Mouse (Mus musculus) hindbrain, embryonic 15.5 days (tissue): ENCODE data around the gene Rnf135. TPM values are rescaled to one million over a fixed set of nuclear protein-coding genes. Genes with fewer than 3 reads are reported as not detected.
A peak's percentile ranks its signal among the peaks of the same experiment; 100 is the strongest.
"Not testable (repeated sequence)": the region's sequence is repeated elsewhere in the genome, so short reads cannot be mapped to it uniquely, and the experiment has no call there.

Experiments
- ATAC-seq: fragments of 200-750 bp; cut with Nextera tagmentation; 2 replicates; pipeline ENCODE4 v1.8.0; 2017; ENCODE audit warnings: low read depth, moderate number of reproducible peaks, moderate TSS enrichment; ENCODE audit not compliant: low FRiP score
- H3K27ac ChIP-seq: fragments of 300-500 bp; sonication (generic); replicated peaks from 2 replicates; pipeline ENCODE4 v1.5.1; 2015; ENCODE audit warnings: mild to moderate bottlenecking, inconsistent platforms
- H3K27me3 ChIP-seq: fragments of 300-500 bp; sonication (generic); 2 replicates; pipeline ENCODE4 v1.6.1; 2015; ENCODE audit warnings: control low read depth, inconsistent platforms
- H3K36me3 ChIP-seq: fragments of 300-500 bp; sonication (generic); 2 replicates; pipeline ENCODE4 v1.6.1; 2015; ENCODE audit warnings: control low read depth, inconsistent platforms
- H3K4me1 ChIP-seq: fragments of 300-500 bp; sonication (generic); replicated peaks from 2 replicates; pipeline ENCODE4 v1.6.1; 2015; ENCODE audit warnings: control low read depth, inconsistent platforms
- H3K4me2 ChIP-seq: fragments of 300-500 bp; sonication (generic); 2 replicates; pipeline ENCODE4 v1.6.1; 2015; ENCODE audit warnings: moderate library complexity, mild to moderate bottlenecking, inconsistent platforms
- H3K4me3 ChIP-seq: fragments of 300-500 bp; sonication (generic); 2 replicates; pipeline ENCODE4 v1.5.1; 2015; ENCODE audit warnings: mild to moderate bottlenecking, inconsistent platforms
- H3K9ac ChIP-seq: fragments of 300-500 bp; sonication (generic); 2 replicates; pipeline ENCODE4 v1.6.1; 2015; ENCODE audit warnings: inconsistent platforms
- H3K9me3 ChIP-seq: fragments of 300-500 bp; sonication (generic); 2 replicates; pipeline ENCODE4 v1.6.1; 2016; ENCODE audit warnings: control low read depth, inconsistent platforms
- WGBS: fragments of 180-500 bp; shearing (Covaris S2); methylation state at CpG from one replicate; pipeline ENCODE4 v1.1.7; 2015; 5-methylcytosine and 5-hydroxymethylcytosine counted together
- polyA plus RNA-seq: library from polyadenylated mRNA; unstranded; fragments of >200 nt; fragmentation: Nextera tagmentation; extraction: Ambion mirVana; gene quantifications from 2 replicates; pipeline ENCODE4 v1.2.1, GENCODE M21; 2015

The Rnf135 gene
- polyA plus RNA-seq, 1 experiment from 2014 or later = 3.9 TPM

DNA sequence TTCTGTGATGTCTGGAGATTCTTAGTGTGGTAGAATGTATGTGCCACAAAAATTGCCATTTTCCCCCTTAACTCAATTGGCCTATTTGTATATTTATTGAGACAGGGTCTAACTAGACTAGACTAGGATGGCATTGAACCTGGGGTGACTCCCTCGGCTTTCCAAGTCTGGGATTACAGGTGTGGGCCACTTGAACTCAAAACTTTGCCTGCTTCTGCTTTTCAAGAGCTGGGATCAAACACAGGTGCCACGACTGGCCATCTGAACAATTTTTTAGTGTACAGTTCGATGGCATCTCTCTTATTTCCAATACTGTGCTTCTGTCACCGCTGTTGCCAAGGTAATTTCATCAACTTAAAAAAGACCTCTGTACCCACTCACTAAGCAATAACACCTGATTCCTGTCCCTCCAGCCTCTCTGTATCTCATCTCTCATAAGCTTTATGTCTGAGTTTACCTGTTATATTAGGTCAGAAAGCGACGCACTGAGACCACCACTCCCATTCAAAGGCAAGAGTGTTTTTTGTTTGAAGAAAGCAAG is 950 bp downstream of the Rnf135 start:
- Histone ChIP-seq H3K36me3 (no peaks in the 10 kb centered on the region), H3K4me3 (peak overlapping the region; percentile 55), H3K27me3 (no peaks in the 10 kb centered on the region), H3K9ac (no peak overlapping the region), H3K27ac (peak overlapping the region; percentile 75; the same call in 1 of the 2 replicates), H3K4me1 (no peaks in the 10 kb centered on the region), H3K4me2 (peak overlapping the region; percentile 78), H3K9me3 (no peaks in the 10 kb centered on the region)
- 89% methylated on average over 6 of the region's 6 CpGs for WGBS
- no peak for ATAC-seq

DNA sequence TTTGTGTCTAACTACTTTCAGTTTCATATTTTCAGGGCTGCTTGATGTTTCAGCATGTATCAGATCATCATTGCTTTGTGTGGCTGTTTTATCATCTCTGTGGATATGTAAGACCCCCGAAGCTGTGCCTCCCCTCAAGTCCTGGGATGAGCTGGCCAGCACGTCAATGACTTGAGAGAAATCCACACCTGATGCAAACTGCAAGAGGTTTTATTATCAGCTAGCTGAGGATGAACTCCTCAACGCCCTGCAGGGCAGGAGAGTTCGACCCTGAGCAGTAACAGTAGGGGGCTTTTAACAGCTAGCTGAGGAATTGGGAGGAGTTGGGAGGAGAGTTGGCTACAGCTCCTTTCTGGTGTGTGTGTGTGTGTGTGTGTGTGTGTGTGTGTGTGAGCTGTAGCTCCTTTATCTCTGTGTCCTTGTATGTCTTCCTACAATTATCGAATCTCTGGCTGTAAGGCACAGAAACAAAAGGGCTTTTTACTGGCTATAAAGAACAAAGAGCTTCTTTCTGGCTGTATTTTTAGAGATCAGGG is 1.9 kb downstream of the Rnf135 start:
- not testable (repeated sequence) for H3K4me2 ChIP-seq, H3K4me1 ChIP-seq, H3K4me3 ChIP-seq, H3K36me3 ChIP-seq, H3K27me3 ChIP-seq, H3K9me3 ChIP-seq, ATAC-seq, H3K9ac ChIP-seq, H3K27ac ChIP-seq
- WGBS = 50% methylated on average over 5 of the region's 5 CpGs

DNA sequence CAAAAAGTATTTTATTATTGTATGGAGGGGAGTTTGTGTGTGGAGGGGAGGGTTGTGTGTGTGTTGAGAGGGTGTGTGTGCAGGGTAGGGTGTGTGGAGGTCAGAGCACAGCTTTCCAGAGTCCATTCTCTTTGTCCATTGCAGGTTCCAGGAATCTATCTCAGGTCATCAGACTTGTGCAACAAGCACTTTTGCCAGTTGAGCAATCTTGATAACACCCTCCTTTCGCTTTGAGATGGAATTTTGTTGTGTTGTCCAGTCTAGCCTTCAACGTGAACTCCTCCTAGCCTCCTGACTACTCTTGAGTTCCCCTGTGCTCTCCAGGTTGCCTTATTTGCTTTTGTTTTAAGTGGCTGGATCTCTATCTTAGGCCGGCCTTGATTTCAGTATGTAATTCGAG is 6.6 kb downstream of the Rnf135 start:
- 80% methylated on average over 4 of the region's 4 CpGs for WGBS
- H3K36me3 ChIP-seq = no peaks in the 10 kb centered on the region
- no peak for ATAC-seq

GRCm38 (mm10) chr11:80193827-80194226 is 10.2 kb downstream of the Rnf135 start:
- Histone ChIP-seq H3K9ac (no peak overlapping the region), H3K4me3 (no peak overlapping the region), H3K27ac (no peak overlapping the region), H3K4me2 (no peak overlapping the region), H3K27me3 (no peaks in the 10 kb centered on the region), H3K4me1 (no peaks in the 10 kb centered on the region), H3K9me3 (no peaks in the 10 kb centered on the region), H3K36me3 (no peaks in the 10 kb centered on the region)
- 63% methylated on average over 4 of the region's 4 CpGs for WGBS
- no peak for ATAC-seq

More for the DNA sequence above, 6.6 kb downstream of the Rnf135 start:
- no peak overlapping the region for H3K9ac ChIP-seq
- no peaks in the 10 kb centered on the region for H3K4me1 ChIP-seq
- no peaks in the 10 kb centered on the region for H3K27me3 ChIP-seq
- no peak overlapping the region for H3K4me2 ChIP-seq
- no peak overlapping the region for H3K4me3 ChIP-seq
- no peak overlapping the region for H3K27ac ChIP-seq
- H3K9me3 ChIP-seq = no peaks in the 10 kb centered on the region

- Histone ChIP-seq H3K27me3 (no peaks in the 10 kb centered on the region), H3K4me3 (no peak overlapping the region), H3K9ac (no peak overlapping the region), H3K9me3 (no peaks in the 10 kb centered on the region), H3K36me3 (no peaks in the 10 kb centered on the region), H3K4me1 (no peaks in the 10 kb centered on the region), H3K27ac (no peak overlapping the region), H3K4me2 (no peak overlapping the region)
- ATAC-seq = no peak
- WGBS = 91% methylated on average over 7 of the region's 7 CpGs
Observed at GRCm38 (mm10) chr11:80196351-80196750, 12.7 kb downstream of the Rnf135 start.

- Histone ChIP-seq H3K4me2 (no peak overlapping the region), H3K4me1 (no peaks in the 10 kb centered on the region), H3K36me3 (no peaks in the 10 kb centered on the region), H3K4me3 (no peak overlapping the region), H3K27me3 (no peaks in the 10 kb centered on the region), H3K9ac (no peak overlapping the region), H3K27ac (no peak overlapping the region), H3K9me3 (no peaks in the 10 kb centered on the region)
- no peak for ATAC-seq
- WGBS = 96% methylated on average over 3 of the region's 3 CpGs
Observed at GRCm38 (mm10) chr11:80199316-80199715, 15.7 kb downstream of the Rnf135 start.

- Histone ChIP-seq H3K9me3 (no peaks in the 10 kb centered on the region), H3K4me2 (no peak overlapping the region), H3K4me3 (no peak overlapping the region), H3K4me1 (no peaks in the 10 kb centered on the region), H3K36me3 (no peaks in the 10 kb centered on the region), H3K27ac (no peak overlapping the region), H3K9ac (no peak overlapping the region), H3K27me3 (no peaks in the 10 kb centered on the region)
- ATAC-seq = no peak
- 100% methylated on average over 2 of the region's 2 CpGs for WGBS
Observed at GRCm38 (mm10) chr11:80199773-80200172, 16.1 kb downstream of the Rnf135 start.

DNA sequence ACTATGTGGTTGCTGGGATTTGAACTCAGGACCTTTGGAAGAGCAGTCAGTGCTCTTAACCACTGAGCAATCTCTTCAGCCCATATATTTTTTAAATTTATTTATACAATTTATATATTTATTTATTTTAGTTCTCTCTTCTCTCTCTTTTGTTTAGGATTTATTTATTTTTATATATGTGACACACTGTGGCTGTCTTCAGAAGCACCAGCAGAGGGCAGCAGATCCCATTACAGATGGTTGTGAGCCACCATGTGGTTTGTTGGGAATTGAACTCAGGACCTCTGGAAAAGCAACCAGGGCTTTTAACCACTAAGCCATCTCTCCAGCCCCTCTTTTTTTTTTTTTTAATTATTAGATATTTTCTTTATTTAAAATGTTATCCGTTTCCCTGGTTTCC is 16.7 kb downstream of the Rnf135 start:
- no peak overlapping the region for H3K27ac ChIP-seq
- ATAC-seq = no peak
- H3K27me3 ChIP-seq = no peaks in the 10 kb centered on the region
- H3K9ac ChIP-seq = no peak overlapping the region
- no peak overlapping the region for H3K4me2 ChIP-seq
- H3K9me3 ChIP-seq = no peaks in the 10 kb centered on the region
- 50% methylated on average over 1 of the region's 1 CpGs for WGBS
- H3K4me1 ChIP-seq = no peaks in the 10 kb centered on the region
- H3K4me3 ChIP-seq = no peak overlapping the region
- H3K36me3 ChIP-seq = no peaks in the 10 kb centered on the region

- Histone ChIP-seq H3K4me1 (no peaks in the 10 kb centered on the region), H3K4me2 (no peak overlapping the region), H3K27ac (no peak overlapping the region), H3K36me3 (no peaks in the 10 kb centered on the region), H3K9ac (no peak overlapping the region), H3K9me3 (no peaks in the 10 kb centered on the region), H3K4me3 (no peak overlapping the region), H3K27me3 (no peaks in the 10 kb centered on the region)
- ATAC-seq = no peak
- 86% methylated on average over 6 of the region's 6 CpGs for WGBS
Observed at GRCm38 (mm10) chr11:80202296-80202695, 18.6 kb downstream of the Rnf135 start.

DNA sequence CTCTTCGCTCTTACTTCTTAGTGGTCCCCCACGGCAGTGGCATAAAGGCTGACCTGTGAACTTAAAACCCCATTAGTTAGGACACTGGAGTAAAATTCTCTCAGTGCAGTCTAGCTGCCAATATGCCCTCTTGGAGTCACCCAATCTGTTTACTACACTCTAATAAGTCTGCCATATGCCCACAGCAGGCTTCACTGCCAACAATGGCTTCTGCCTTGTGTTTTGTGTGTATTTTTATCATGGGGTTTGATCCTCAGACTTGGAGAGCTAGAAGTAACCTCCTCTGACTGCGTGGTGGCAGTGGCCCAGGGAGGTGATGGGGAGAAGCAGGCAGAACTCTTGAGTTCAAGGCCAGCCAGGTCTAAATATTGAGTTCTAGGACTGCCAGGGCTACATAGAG is 20.4 kb downstream of the Rnf135 start:
- Histone ChIP-seq H3K4me2 (no peak overlapping the region), H3K27ac (no peak overlapping the region), H3K36me3 (no peaks in the 10 kb centered on the region), H3K4me3 (no peak overlapping the region), H3K9ac (no peak overlapping the region), H3K27me3 (no peaks in the 10 kb centered on the region), H3K9me3 (no peaks in the 10 kb centered on the region), H3K4me1 (no peaks in the 10 kb centered on the region)
- 82% methylated on average over 3 of the region's 3 CpGs for WGBS
- no peak for ATAC-seq

DNA sequence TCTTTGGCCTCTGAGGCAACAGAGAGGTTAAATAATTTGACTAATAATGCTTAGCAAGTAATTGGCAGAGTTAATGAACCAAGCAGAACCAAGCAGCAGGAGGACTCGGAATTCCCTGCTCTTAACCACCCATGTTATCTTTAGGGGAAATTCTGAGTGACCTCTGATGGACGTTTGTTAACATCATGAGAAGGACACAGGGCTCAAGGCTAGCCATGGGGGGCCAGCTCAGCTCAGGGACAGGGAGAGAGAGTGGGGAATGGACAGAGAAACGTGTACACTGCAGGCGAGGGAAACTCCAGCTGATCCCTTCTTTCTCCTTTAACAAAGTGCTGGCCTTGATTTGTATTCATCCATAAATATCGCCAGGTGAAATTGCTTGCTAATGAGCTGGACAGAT is 21.3 kb downstream of the Rnf135 start:
- Histone ChIP-seq H3K27ac (no peak overlapping the region), H3K4me1 (peaks cover 3% of the 10 kb centered on the region), H3K4me3 (no peak overlapping the region), H3K4me2 (no peak overlapping the region), H3K9ac (no peak overlapping the region), H3K9me3 (no peaks in the 10 kb centered on the region), H3K36me3 (no peaks in the 10 kb centered on the region), H3K27me3 (no peaks in the 10 kb centered on the region)
- 43% methylated on average over 5 of the region's 5 CpGs for WGBS
- no peak for ATAC-seq

- Histone ChIP-seq H3K9me3 (no peaks in the 10 kb centered on the region), H3K27me3 (no peaks in the 10 kb centered on the region), H3K9ac (no peak overlapping the region), H3K4me3 (peak overlapping the region; percentile 90; the same call in 1 of the 2 replicates), H3K36me3 (no peaks in the 10 kb centered on the region), H3K4me1 (peaks cover 18% of the 10 kb centered on the region), H3K4me2 (peak overlapping the region; percentile 29), H3K27ac (no peak overlapping the region)
- WGBS = 37% methylated on average over 7 of the region's 7 CpGs
- ATAC-seq = peak; percentile 63; the same call in 1 of the 2 replicates
Observed at GRCm38 (mm10) chr11:80208465-80208859, 24.8 kb downstream of the Rnf135 start.
